Mouse (Mus musculus): ENCODE data around the gene Pdia3. TPM values are rescaled to one million over a fixed set of nuclear protein-coding genes. Genes with fewer than 3 reads are reported as not detected.
"Not testable (repeated sequence)": the region's sequence is repeated elsewhere in the genome, so short reads cannot be mapped to it uniquely, and the experiment has no call there.

Gene Pdia3
- polyA plus RNA-seq, 1 experiment from 2014 or later = 678 TPM

- H3K4me3 ChIP-seq = no peak overlapping the region
- no peak overlapping the region for H3K9ac ChIP-seq
- no peaks in the 10 kb centered on the region for H3K4me1 ChIP-seq
- 71% methylated on average over 8 of the region's 8 CpGs for WGBS
- H3K36me3 ChIP-seq = no peaks in the 10 kb centered on the region
- H3K9me3 ChIP-seq = no peaks in the 10 kb centered on the region
- H3K27me3 ChIP-seq = no peaks in the 10 kb centered on the region
- no peak overlapping the region for H3K27ac ChIP-seq
- no peak for ATAC-seq (ENCODE audit: insufficient number of reproducible peaks, insufficient read depth, low FRiP score, low TSS enrichment)
- H3K4me2 ChIP-seq (replicated peaks) = no peak overlapping the region
Observed at GRCm38 (mm10) chr2:121483576-121483975, 70.0 kb downstream of the Pdia3 start.

GRCm38 (mm10) chr2:121484403-121484802, 70.8 kb downstream of the Pdia3 start:
- WGBS = 54% methylated on average over 2 of the region's 2 CpGs
- not testable (repeated sequence) for H3K27ac ChIP-seq; H3K4me2 ChIP-seq (replicated peaks); H3K27me3 ChIP-seq; H3K4me3 ChIP-seq; H3K4me1 ChIP-seq; H3K9ac ChIP-seq; ATAC-seq (ENCODE audit: insufficient number of reproducible peaks, insufficient read depth, low FRiP score, low TSS enrichment); H3K9me3 ChIP-seq; H3K36me3 ChIP-seq

Small RNA genes lying within 50 kb of the gene (microRNA-seq; reads per million reads assigned to microRNA genes)
- not detected for gene Gm22953

Other genes starting within 250 kb of the Pdia3 start
- gene Tubgcp4, start 243.1 kb upstream of the Pdia3 start, polyA plus RNA-seq (2016; fragmentation: Nextera tagmentation; extraction: Ambion mirVana) = 76.4 and 88.6 TPM in 2 replicates
- gene Zscan29, start 242.7 kb upstream of the Pdia3 start, polyA plus RNA-seq (2016; fragmentation: Nextera tagmentation; extraction: Ambion mirVana) = 11.4 and 11.6 TPM in 2 replicates
- gene Trp53bp1, start 142.4 kb upstream of the Pdia3 start, polyA plus RNA-seq (2016; fragmentation: Nextera tagmentation; extraction: Ambion mirVana) = 125 and 128 TPM in 2 replicates
- 3.9 and 4.4 TPM in 2 replicates for gene Map1a, start 124.2 kb upstream of the Pdia3 start, polyA plus RNA-seq (2016; fragmentation: Nextera tagmentation; extraction: Ambion mirVana)
- gene Ppip5k1, start 58.4 kb upstream of the Pdia3 start, polyA plus RNA-seq (2016; fragmentation: Nextera tagmentation; extraction: Ambion mirVana) = 13.4 and 13.9 TPM in 2 replicates
- 10.2 and 13.0 TPM in 2 replicates for gene Ckmt1, start 56.1 kb upstream of the Pdia3 start, polyA plus RNA-seq (2016; fragmentation: Nextera tagmentation; extraction: Ambion mirVana)
- gene Strc, start 26.6 kb upstream of the Pdia3 start, polyA plus RNA-seq (2016; fragmentation: Nextera tagmentation; extraction: Ambion mirVana) = 0.03 TPM in 1 of 2 replicates, not detected in the other
- 2.1 and 4.2 TPM in 2 replicates for gene Catsper2, start within 50 bp of the Pdia3 start, polyA plus RNA-seq (2016; fragmentation: Nextera tagmentation; extraction: Ambion mirVana)
- gene Ell3, start 30.5 kb downstream of the Pdia3 start, polyA plus RNA-seq (2016; fragmentation: Nextera tagmentation; extraction: Ambion mirVana) = 12.4 and 15.6 TPM in 2 replicates
- gene Serf2, start 35.4 kb downstream of the Pdia3 start, polyA plus RNA-seq (2016; fragmentation: Nextera tagmentation; extraction: Ambion mirVana) = 495 and 504 TPM in 2 replicates
- 128 and 143 TPM in 2 replicates for gene Hypk, start 39.5 kb downstream of the Pdia3 start, polyA plus RNA-seq (2016; fragmentation: Nextera tagmentation; extraction: Ambion mirVana)
- gene Serinc4, start 43.0 kb downstream of the Pdia3 start, polyA plus RNA-seq (2016; fragmentation: Nextera tagmentation; extraction: Ambion mirVana) = not detected in 2 replicates
- gene Mfap1b, start 60.3 kb downstream of the Pdia3 start, polyA plus RNA-seq (2016; fragmentation: Nextera tagmentation; extraction: Ambion mirVana) = 62.6 and 64.2 TPM in 2 replicates
- gene Mfap1a, start 92.9 kb downstream of the Pdia3 start, polyA plus RNA-seq (2016; fragmentation: Nextera tagmentation; extraction: Ambion mirVana) = 32.5 and 33.0 TPM in 2 replicates
- 8.0 and 8.2 TPM in 2 replicates for gene Wdr76, start 92.9 kb downstream of the Pdia3 start, polyA plus RNA-seq (2016; fragmentation: Nextera tagmentation; extraction: Ambion mirVana)